Mouse (Mus musculus): ENCODE data around the gene Tradd.

DNA sequence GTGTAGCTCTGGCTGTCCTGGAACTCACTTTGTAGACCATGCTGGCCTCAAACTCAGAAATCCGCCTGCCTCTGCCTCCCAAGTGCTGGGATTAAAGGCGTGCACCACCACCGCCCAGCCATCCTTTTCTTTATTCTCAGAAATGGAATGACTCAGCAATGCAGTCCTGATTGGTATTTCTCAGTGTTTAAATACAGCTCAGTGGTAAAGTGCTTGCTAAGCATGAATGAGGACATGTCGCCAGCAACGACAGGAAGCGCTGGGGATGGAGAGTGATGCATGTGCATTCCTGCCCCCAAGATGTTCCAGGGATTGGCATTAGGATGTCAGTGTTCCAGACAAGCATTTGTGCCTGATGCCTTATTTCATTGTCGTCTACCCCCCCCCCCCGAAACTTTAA lies 39.0 kb upstream of the Tradd start:
- TF ChIP-seq CTCF (IDR thresholded peaks at IDR 0.05) = no peak
- no peak for TF ChIP-seq POLR2A (IDR thresholded peaks at IDR 0.05; ENCODE audit: insufficient read depth, low read depth, low read length)
- TF ChIP-seq EP300 (IDR thresholded peaks at IDR 0.05; ENCODE audit: insufficient read depth, low read depth, low read length) = no peak

All from heart, adult 2 months (tissue).